Mouse (Mus musculus) cortical plate, adult 2 months (tissue): ENCODE measurements around the gene Myh9. TPM values are rescaled to one million over a fixed set of nuclear protein-coding genes. Genes with fewer than 3 reads are reported as not detected.

Experiments used
- H3K27ac ChIP-seq: fragments of 200-500 bp; 2 replicates; pipeline ENCODE4 v1.5.1; 2012; ENCODE audit warnings: low read length, control low read depth, inconsistent platforms; ENCODE audit not compliant: insufficient read depth
- H3K4me1 ChIP-seq: fragments of 200-500 bp; 2 replicates; pipeline ENCODE4 v1.6.1; 2011; ENCODE audit warnings: low read length; ENCODE audit not compliant: control insufficient read depth, insufficient read depth
- H3K4me3 ChIP-seq: fragments of 200-500 bp; 2 replicates; pipeline ENCODE4 v1.5.1; 2011; ENCODE audit warnings: mild to moderate bottlenecking, low read length, control low read depth; ENCODE audit not compliant: insufficient read depth
- CTCF ChIP-seq: fragments of 200-500 bp; IDR thresholded peaks from 2 replicates; pipeline ENCODE4 v1.5.1; 2011; ENCODE audit warnings: mild to moderate bottlenecking, control low read depth, low read length; ENCODE audit not compliant: insufficient read depth; ENCODE audit errors: extremely low read depth
- POLR2A ChIP-seq: fragments of 200-500 bp; IDR thresholded peaks from 2 replicates; pipeline ENCODE4 v1.6.1; 2011; ENCODE audit warnings: mild to moderate bottlenecking, low read length, control low read depth; ENCODE audit not compliant: insufficient read depth; ENCODE audit errors: extremely low read depth
- polyA plus RNA-seq: library from polyadenylated mRNA; depleted of rRNA; stranded (reverse); fragments of >200 nt; gene quantifications from 2 replicates; pipeline ENCODE4 v1.2.3, GENCODE M21; 2012

Gene Myh9
- polyA plus RNA-seq, 1 experiment = 32.6 TPM

DNA sequence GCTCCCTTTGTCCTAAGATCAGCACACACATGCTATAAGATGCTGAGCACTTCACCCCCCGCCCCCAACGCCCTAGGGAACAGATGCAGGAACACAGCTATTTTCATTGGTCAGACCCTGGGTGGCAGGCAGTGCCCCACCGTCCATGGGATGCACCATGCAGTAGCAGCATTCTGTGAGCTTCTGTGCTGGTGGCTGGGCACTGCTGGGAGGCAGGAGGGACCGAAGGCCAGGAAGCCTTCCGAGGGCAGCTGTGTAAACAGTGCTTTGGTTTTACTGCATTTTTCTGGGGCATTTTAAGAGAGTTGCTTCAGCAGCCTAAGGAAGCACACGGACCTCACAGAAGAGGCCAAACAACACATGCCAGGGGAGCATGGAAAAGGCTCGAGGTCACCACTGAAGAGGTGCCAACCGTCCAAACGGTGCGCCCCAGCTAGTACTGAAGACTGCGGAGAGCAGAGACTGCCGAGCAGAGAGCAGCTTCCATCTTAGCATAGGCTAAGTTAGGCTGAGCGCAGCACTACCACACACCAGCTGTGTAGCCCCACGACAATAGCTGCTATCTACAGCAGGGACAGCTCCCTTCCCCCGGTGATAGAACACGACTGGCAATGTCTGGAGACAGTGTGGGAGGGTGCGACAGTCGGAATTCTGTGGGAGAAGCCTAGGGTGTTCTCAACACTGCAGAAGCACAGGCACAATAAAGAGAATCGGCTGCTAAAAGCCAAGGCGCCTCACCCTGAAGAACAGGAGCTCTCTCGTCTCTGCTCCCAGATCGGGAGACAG lies 57.7 kb downstream of the Myh9 start:
- Histone ChIP-seq H3K4me1 (peaks cover 8% of the 10 kb centered on the region), H3K4me3 (no peak overlapping the region), H3K27ac (peak overlapping the region; percentile 76)
- TF ChIP-seq CTCF (no peak), POLR2A (peak; percentile 70)

GRCm38 (mm10) chr15:77782449-77783014 lies 59.4 kb downstream of the Myh9 start:
- Histone ChIP-seq H3K27ac (no peak overlapping the region), H3K4me3 (no peak overlapping the region), H3K4me1 (peaks cover 8% of the 10 kb centered on the region)
- TF ChIP-seq POLR2A (no peak), CTCF (peak; percentile 64)

DNA sequence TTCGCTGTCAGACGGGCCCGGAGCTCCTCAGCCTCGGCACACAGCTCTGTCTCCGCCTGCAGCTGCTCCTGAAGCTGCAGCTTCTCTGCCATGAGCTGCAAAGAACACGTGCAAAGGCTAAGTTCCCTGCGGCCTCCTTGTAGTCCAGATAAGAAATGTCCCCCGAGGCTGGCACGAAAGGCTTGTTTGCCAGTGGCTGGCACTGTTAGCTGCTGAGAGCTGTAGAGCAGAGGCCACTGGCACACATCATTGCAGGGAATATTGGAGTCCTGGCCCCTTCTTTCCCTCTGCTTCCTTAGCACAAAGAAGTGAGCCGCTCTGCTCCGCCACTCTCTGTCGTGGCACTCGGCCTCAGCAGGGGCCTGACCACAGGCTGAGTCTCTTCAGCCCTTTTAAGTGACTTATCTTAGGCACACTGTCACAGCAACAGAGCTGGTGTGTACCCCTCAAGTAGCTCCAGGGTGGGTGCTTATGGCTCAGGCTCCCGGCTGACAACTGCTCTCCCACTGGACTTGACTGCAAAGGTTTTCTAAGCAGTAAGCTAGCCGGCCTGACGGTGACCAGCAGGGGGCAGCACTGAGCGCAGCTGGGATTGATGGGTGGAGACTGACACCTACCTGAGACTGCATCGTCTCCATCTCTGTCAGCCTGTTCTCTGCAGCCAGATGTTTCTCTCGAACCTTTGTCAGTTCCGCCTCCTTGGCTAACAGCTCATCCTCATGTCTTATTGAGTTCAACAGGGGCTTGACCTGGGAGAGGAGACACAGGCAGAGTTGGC lies 66.6 kb downstream of the Myh9 start:
- Histone ChIP-seq H3K27ac (no peak overlapping the region), H3K4me3 (no peak overlapping the region), H3K4me1 (no peaks in the 10 kb centered on the region)
- TF ChIP-seq POLR2A (no peak), CTCF (peak; percentile 87)

GRCm38 (mm10) chr15:77774303-77774702 lies 67.7 kb downstream of the Myh9 start:
- Histone ChIP-seq H3K27ac (no peak overlapping the region), H3K4me1 (no peaks in the 10 kb centered on the region), H3K4me3 (no peak overlapping the region)
- TF ChIP-seq CTCF (no peak), POLR2A (no peak)

GRCm38 (mm10) chr15:77773099-77773915 lies 68.7 kb downstream of the Myh9 start:
- Histone ChIP-seq H3K4me1 (no peaks in the 10 kb centered on the region), H3K4me3 (no peak overlapping the region), H3K27ac (no peak overlapping the region)
- TF ChIP-seq CTCF (no peak), POLR2A (no peak)

DNA sequence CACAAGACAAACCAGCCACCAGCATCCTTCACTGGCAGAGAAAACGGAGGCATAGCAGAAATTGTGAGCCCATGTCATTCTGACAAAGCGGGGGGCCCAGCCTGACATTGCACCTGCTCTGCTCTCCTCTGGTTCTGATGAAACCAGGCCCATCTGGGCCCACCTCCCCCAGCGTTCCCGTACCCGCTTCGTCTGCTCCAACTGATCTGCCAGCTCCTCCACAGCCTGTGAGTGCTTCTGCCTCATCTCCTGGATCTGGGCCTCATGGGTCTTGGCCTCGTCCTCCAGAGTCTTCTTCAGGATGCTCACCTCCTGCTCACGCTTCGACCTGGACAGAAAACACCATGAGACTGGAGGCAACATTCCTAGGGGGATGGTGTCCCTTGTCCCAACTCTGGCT lies 71.0 kb downstream of the Myh9 start:
- TF ChIP-seq POLR2A = no peak
- TF ChIP-seq CTCF = no peak
- H3K27ac ChIP-seq = no peak overlapping the region

GRCm38 (mm10) chr15:77770341-77770740 lies 71.6 kb downstream of the Myh9 start:
- H3K4me3 ChIP-seq = no peak overlapping the region
- no peak overlapping the region for H3K27ac ChIP-seq
- no peaks in the 10 kb centered on the region for H3K4me1 ChIP-seq
- TF ChIP-seq POLR2A (no peak), CTCF (no peak)

More for the DNA sequence above, 71.0 kb downstream of the Myh9 start:
- H3K4me1 ChIP-seq = no peaks in the 10 kb centered on the region
- no peak overlapping the region for H3K4me3 ChIP-seq

DNA sequence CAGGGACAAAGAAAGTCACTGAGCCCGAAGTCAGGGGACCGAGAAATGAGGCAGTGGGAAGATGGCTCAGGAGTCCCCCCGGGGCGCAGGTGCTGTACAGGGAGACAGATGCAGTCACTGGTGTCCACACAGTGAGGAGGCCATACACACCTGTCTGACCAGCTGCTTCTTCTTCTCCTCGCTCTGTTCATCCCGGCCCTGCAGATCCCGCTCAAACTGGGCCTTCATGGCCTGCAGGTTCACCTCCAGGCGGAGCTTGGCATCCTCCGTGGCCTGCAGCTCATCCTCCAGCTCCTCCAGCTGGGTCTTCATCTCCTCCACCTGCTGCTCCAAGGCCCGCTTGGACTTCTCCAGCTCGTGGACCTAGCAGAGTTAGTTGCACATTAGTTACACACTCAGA lies 75.0 kb downstream of the Myh9 start:
- TF ChIP-seq CTCF = no peak
- no peak for TF ChIP-seq POLR2A
- no peak overlapping the region for H3K4me3 ChIP-seq
- H3K4me1 ChIP-seq = no peaks in the 10 kb centered on the region
- H3K27ac ChIP-seq = no peak overlapping the region

DNA sequence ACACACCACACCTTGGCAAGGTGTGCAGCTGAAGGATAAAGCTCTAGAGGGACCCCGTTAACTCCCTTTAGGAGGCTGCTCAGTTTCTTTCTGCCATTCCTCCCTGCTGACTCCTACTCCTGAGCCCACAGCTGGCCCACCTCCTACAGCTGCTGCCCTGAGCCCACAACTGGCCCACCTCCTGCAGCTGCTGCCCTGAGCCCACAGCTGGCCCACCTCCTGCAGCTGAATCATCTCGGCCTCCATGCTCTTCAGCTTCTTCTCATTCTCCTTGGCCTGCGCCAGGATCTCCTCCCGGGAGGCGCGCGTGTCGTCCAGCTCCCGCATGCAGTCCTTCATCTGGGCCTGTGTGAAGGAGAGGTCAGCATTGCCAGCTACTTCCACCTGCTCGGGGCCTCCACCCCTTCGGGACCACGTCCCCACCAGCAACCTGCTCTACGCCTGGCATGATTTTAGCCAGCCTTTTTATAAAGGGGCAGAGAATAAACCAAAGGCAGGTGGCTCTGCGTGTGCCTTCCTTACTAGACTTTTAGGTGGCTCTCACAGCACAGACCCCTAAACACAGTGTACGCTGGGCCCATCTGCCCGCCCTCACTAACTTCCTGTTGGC lies 76.4 kb downstream of the Myh9 start:
- Histone ChIP-seq H3K4me3 (no peak overlapping the region), H3K4me1 (no peaks in the 10 kb centered on the region), H3K27ac (no peak overlapping the region)
- TF ChIP-seq POLR2A = no peak
